Mouse (Mus musculus) hindbrain, embryonic 15.5 days (tissue): Measurements from ENCODE around the gene Dglucy. TPM values are rescaled to one million over a fixed set of nuclear protein-coding genes. Genes with fewer than 3 reads are reported as not detected.

ENCODE experiments used
- ATAC-seq: fragments of 200-750 bp; cut with Nextera tagmentation; 2 replicates; pipeline ENCODE4 v1.8.0; 2017; ENCODE audit warnings: low read depth, moderate number of reproducible peaks, moderate TSS enrichment; ENCODE audit not compliant: low FRiP score
- H3K27ac ChIP-seq: fragments of 300-500 bp; sonication (generic); replicated peaks from 2 replicates; pipeline ENCODE4 v1.5.1; 2015; ENCODE audit warnings: mild to moderate bottlenecking, inconsistent platforms
- H3K27me3 ChIP-seq: fragments of 300-500 bp; sonication (generic); 2 replicates; pipeline ENCODE4 v1.6.1; 2015; ENCODE audit warnings: control low read depth, inconsistent platforms
- H3K36me3 ChIP-seq: fragments of 300-500 bp; sonication (generic); 2 replicates; pipeline ENCODE4 v1.6.1; 2015; ENCODE audit warnings: control low read depth, inconsistent platforms
- H3K4me1 ChIP-seq: fragments of 300-500 bp; sonication (generic); replicated peaks from 2 replicates; pipeline ENCODE4 v1.6.1; 2015; ENCODE audit warnings: control low read depth, inconsistent platforms
- H3K4me2 ChIP-seq: fragments of 300-500 bp; sonication (generic); 2 replicates; pipeline ENCODE4 v1.6.1; 2015; ENCODE audit warnings: moderate library complexity, mild to moderate bottlenecking, inconsistent platforms
- H3K4me3 ChIP-seq: fragments of 300-500 bp; sonication (generic); 2 replicates; pipeline ENCODE4 v1.5.1; 2015; ENCODE audit warnings: mild to moderate bottlenecking, inconsistent platforms
- H3K9ac ChIP-seq: fragments of 300-500 bp; sonication (generic); 2 replicates; pipeline ENCODE4 v1.6.1; 2015; ENCODE audit warnings: inconsistent platforms
- H3K9me3 ChIP-seq: fragments of 300-500 bp; sonication (generic); 2 replicates; pipeline ENCODE4 v1.6.1; 2016; ENCODE audit warnings: control low read depth, inconsistent platforms
- WGBS: fragments of 180-500 bp; shearing (Covaris S2); methylation state at CpG from one replicate; pipeline ENCODE4 v1.1.7; 2015; 5-methylcytosine and 5-hydroxymethylcytosine counted together
- polyA plus RNA-seq: library from polyadenylated mRNA; unstranded; fragments of >200 nt; fragmentation: Nextera tagmentation; extraction: Ambion mirVana; gene quantifications from 2 replicates; pipeline ENCODE4 v1.2.1, GENCODE M21; 2015

The Dglucy gene
- polyA plus RNA-seq = 2.9 and 3.5 TPM in 2 replicates

DNA sequence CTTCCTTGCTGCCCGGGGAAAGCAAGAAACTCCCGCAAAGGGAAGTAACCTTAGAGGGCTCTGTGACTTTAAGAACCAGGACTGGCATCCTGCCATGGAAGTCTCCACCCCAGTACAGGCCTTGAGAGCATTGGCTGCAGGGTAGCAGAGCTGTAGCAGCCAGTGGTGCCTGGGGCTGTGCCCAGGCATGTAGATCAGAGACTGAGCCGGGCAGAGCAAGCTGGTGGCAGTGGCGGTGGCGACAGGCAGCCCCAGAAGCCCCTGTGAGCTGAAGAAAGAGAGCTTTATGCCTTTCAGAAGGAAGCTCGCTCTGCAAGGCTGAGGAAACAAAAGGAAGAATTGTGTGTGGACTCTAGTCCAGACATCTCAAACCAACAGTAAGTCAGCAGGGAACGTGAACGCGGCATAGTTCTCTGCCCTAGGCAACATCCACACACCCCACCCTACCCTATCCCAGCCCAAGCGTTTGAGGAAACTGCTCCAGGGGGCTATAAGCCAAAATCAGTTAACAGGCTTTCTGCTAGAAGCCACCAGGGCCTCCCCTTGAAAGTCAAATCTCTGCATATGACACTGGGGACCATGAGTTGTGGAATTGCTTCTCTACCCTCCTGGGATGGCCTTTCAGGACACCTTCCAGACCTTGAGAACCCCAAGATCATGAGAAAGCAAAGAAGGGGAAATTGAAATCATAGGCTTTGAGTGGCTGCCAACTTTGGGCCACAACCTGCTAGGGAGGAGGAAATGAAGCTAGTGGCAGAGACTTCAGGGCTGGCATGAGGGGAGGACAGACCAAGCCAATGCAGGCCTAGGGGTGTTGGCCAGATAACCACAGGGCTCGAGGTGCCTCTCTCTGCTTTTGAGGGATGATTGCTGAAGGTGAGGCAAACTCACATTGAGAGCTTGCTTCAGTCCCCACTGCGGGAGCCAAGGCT lies at the start of gene Dglucy:
Gene Dglucy, plus strand, starts transcription at position 124 of the 932 bp plus-strand sequence.
- Histone ChIP-seq H3K27ac (peak within 1 kb of the TSS; percentile 83), H3K9me3 (no peaks in the 10 kb centered on the region), H3K4me3 (peak within 1 kb of the TSS; percentile 29), H3K36me3 (no peaks in the 10 kb centered on the region), H3K4me1 (peaks cover 20% of the 10 kb centered on the region), H3K27me3 (no peaks in the 10 kb centered on the region), H3K4me2 (peak within 1 kb of the TSS; percentile 49), H3K9ac (peak within 1 kb of the TSS; percentile 37; the same call in 1 of the 2 replicates)
- 33% methylated on average over 12 of the region's 12 CpGs for WGBS
- peak; percentile 98 for ATAC-seq

DNA sequence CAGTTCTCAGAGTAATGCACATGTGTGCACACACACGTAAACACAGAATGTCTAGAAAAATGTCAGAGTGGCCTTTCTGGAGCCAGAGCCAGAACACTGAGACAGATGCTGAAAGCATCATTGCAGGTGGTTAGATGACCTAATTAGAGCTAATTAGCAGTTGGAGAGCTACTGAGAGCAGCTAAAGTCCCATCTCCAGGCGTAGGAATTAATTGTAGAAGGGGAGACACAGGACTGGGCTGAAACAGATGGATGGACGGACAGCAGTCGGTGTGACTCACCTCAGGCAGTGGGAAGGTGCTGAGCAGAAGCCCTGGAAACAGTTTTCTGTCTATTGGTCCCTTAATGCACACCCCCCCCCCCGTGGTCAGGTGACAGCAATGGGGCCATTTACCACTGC lies 43.7 kb upstream of the Dglucy start:
- Histone ChIP-seq H3K27me3 (no peaks in the 10 kb centered on the region), H3K4me1 (no peaks in the 10 kb centered on the region), H3K27ac (no peak overlapping the region), H3K9ac (no peak overlapping the region), H3K4me3 (no peak overlapping the region), H3K4me2 (no peak overlapping the region), H3K9me3 (no peaks in the 10 kb centered on the region), H3K36me3 (no peaks in the 10 kb centered on the region)
- 65% methylated on average over 5 of the region's 5 CpGs for WGBS
- ATAC-seq = no peak

DNA sequence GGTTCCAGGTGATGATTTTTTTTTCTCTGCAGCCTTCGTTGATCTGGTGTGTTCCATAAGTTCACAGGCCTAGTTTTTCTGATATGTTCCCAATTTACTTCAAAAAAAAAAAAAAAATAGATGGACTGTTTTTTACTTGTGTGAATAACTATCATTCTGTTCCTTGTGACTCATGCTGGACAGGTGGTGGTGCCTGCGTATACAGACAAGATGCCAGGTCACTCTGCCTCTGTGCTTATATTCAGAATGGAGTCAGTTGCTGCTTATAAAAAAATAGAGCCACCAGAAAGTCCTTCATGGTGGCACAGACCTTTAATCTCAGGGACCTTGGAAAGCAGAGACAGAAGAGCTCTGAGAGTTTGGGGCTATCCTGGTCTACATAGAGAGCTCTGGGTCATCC lies 43.3 kb upstream of the Dglucy start:
- WGBS = 84% methylated on average over 2 of the region's 2 CpGs
- no peaks in the 10 kb centered on the region for H3K4me1 ChIP-seq
- ATAC-seq = no peak

GRCm38 (mm10) chr12:100738498-100738897 lies 40.4 kb upstream of the Dglucy start:
- ATAC-seq = no peak
- Histone ChIP-seq H3K27me3 (no peaks in the 10 kb centered on the region), H3K36me3 (no peaks in the 10 kb centered on the region), H3K27ac (no peak overlapping the region), H3K9ac (no peak overlapping the region), H3K4me2 (no peak overlapping the region), H3K4me1 (no peaks in the 10 kb centered on the region), H3K9me3 (no peaks in the 10 kb centered on the region), H3K4me3 (no peak overlapping the region)
- 61% methylated on average over 3 of the region's 3 CpGs for WGBS

More for the DNA sequence above, 43.3 kb upstream of the Dglucy start:
- Histone ChIP-seq H3K4me2 (no peak overlapping the region), H3K4me3 (no peak overlapping the region), H3K9ac (no peak overlapping the region), H3K9me3 (no peaks in the 10 kb centered on the region), H3K36me3 (no peaks in the 10 kb centered on the region), H3K27ac (no peak overlapping the region), H3K27me3 (no peaks in the 10 kb centered on the region)

- WGBS = 83% methylated on average over 4 of the region's 4 CpGs
- no peak for ATAC-seq
- Histone ChIP-seq H3K4me2 (no peak overlapping the region), H3K27ac (no peak overlapping the region), H3K36me3 (no peaks in the 10 kb centered on the region), H3K9me3 (no peaks in the 10 kb centered on the region), H3K4me3 (no peak overlapping the region), H3K27me3 (no peaks in the 10 kb centered on the region), H3K9ac (no peak overlapping the region), H3K4me1 (no peaks in the 10 kb centered on the region)
Observed at GRCm38 (mm10) chr12:100739011-100739570, 39.8 kb upstream of the Dglucy start.

- ATAC-seq = no peak
- Histone ChIP-seq H3K4me2 (no peak overlapping the region), H3K27me3 (no peaks in the 10 kb centered on the region), H3K4me3 (no peak overlapping the region), H3K9ac (no peak overlapping the region), H3K4me1 (no peaks in the 10 kb centered on the region), H3K36me3 (no peaks in the 10 kb centered on the region), H3K27ac (no peak overlapping the region), H3K9me3 (no peaks in the 10 kb centered on the region)
- 94% methylated on average over 5 of the region's 5 CpGs for whole genome bisulfite sequencing
Observed at GRCm38 (mm10) chr12:100740313-100740712, 38.5 kb upstream of the Dglucy start.

- no peaks in the 10 kb centered on the region for H3K4me1 ChIP-seq
- no peak overlapping the region for H3K4me3 ChIP-seq
- no peaks in the 10 kb centered on the region for H3K36me3 ChIP-seq
- no peak overlapping the region for H3K4me2 ChIP-seq
- H3K27ac ChIP-seq = no peak overlapping the region
- H3K9me3 ChIP-seq = no peaks in the 10 kb centered on the region
- 83% methylated on average over 2 of the region's 2 CpGs for WGBS
- H3K27me3 ChIP-seq = no peaks in the 10 kb centered on the region
- no peak for ATAC-seq
- no peak overlapping the region for H3K9ac ChIP-seq
Observed at GRCm38 (mm10) chr12:100742468-100742867, 36.4 kb upstream of the Dglucy start.

DNA sequence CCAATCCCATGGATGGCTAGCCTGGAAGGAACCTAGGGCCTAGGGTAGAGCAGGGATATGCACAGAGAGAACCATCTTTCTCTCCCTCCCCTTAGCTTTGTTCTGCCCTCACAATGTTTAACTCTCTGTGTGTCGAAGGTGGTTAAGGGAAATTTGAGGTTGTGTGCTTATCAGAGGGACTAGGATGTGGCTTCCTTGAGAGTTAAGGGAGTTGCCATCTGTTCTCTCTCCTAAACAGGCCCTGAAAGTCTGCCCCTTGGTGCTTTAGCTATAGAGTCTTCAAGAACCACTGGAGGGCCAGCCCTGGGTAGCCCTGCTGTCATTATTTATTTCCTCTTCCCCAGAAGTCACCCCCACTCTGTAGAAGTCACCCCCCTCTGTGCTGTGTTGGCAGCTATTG lies 25.9 kb upstream of the Dglucy start:
- H3K27ac ChIP-seq = no peak overlapping the region
- H3K9ac ChIP-seq = no peak overlapping the region
- no peaks in the 10 kb centered on the region for H3K36me3 ChIP-seq
- no peak overlapping the region for H3K4me3 ChIP-seq
- H3K4me2 ChIP-seq = no peak overlapping the region
- no peaks in the 10 kb centered on the region for H3K9me3 ChIP-seq
- H3K4me1 ChIP-seq = no peaks in the 10 kb centered on the region
- WGBS = 50% methylated on average over 1 of the region's 1 CpGs
- H3K27me3 ChIP-seq = no peaks in the 10 kb centered on the region
- no peak for ATAC-seq

DNA sequence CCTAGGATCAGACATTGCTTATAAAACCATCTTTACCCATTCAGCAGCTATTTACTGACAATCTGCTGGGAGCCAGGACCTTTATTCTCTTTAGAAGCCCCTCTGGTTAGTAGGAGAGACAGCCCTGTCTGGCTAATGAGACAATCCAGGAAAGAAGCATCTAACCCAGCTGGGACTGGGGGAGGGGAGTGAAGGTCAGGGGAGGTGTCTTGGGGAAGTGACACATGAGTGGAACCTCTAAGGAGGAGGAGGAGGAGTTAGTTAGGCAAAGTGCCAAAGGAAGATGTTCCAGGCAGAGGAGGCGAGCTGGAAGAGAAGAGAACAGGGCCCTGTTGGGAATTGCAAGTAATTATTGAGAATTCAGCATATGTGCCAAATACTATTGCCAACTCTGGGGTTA lies 25.1 kb upstream of the Dglucy start:
- ATAC-seq = no peak
- WGBS = 38% methylated on average over 1 of the region's 1 CpGs
- no peaks in the 10 kb centered on the region for H3K27me3 ChIP-seq
- no peaks in the 10 kb centered on the region for H3K9me3 ChIP-seq
- no peak overlapping the region for H3K27ac ChIP-seq
- H3K4me1 ChIP-seq = no peaks in the 10 kb centered on the region
- no peak overlapping the region for H3K9ac ChIP-seq
- no peak overlapping the region for H3K4me2 ChIP-seq
- no peaks in the 10 kb centered on the region for H3K36me3 ChIP-seq
- no peak overlapping the region for H3K4me3 ChIP-seq

DNA sequence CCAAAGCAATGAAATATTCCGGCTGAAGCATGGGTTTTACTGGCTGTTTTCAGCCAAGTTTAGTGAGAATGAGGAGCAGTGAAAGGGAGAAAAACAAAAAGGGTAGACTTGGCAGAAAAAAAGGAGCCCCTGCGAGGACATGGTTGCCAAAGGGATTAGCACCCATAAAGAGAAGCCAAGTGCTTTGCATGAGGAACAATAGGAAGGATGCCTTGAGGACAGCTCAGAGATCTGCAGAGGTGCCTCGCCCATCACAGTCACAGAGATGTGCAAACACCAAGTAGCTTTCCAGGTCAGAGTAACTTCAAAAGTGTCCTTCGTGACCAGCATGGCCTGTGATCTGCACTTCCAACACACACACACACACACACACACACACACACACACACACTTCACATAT lies 21.4 kb upstream of the Dglucy start:
- no peaks in the 10 kb centered on the region for H3K27me3 ChIP-seq
- H3K9ac ChIP-seq = no peak overlapping the region
- H3K4me2 ChIP-seq = no peak overlapping the region
- H3K9me3 ChIP-seq = no peaks in the 10 kb centered on the region
- no peak overlapping the region for H3K4me3 ChIP-seq
- no peaks in the 10 kb centered on the region for H3K36me3 ChIP-seq
- no peak for ATAC-seq
- WGBS = 48% methylated on average over 4 of the region's 4 CpGs
- H3K4me1 ChIP-seq = no peaks in the 10 kb centered on the region
- H3K27ac ChIP-seq = no peak overlapping the region

- H3K36me3 ChIP-seq = no peaks in the 10 kb centered on the region
- no peak overlapping the region for H3K4me3 ChIP-seq
- H3K4me1 ChIP-seq = no peaks in the 10 kb centered on the region
- H3K9me3 ChIP-seq = no peaks in the 10 kb centered on the region
- WGBS = 53% methylated on average over 11 of the region's 11 CpGs
- H3K27me3 ChIP-seq = no peaks in the 10 kb centered on the region
- H3K9ac ChIP-seq = no peak overlapping the region
- no peak overlapping the region for H3K27ac ChIP-seq
- no peak for ATAC-seq
- H3K4me2 ChIP-seq = no peak overlapping the region
Observed at GRCm38 (mm10) chr12:100762663-100763425, 16.0 kb upstream of the Dglucy start.
